Mouse (Mus musculus) thymus, postnatal 25 days (tissue): ENCODE results near the gene Samd7.
A peak's percentile ranks its signal among the peaks of the same experiment; 100 is the strongest.

Source experiments
- DNase-seq: peaks from one replicate; pipeline ENCODE4 v3.0.0; 2022

The Samd7 gene

GRCm38 (mm10) chr3:30765311-30766027 lies 19.4 kb downstream of the Samd7 start:
- peak; percentile 42 for DNase-seq

- no peak for DNase-seq
These were observed 20.1 kb downstream of the Samd7 start for GRCm38 (mm10) chr3:30766177-30766576.

GRCm38 (mm10) chr3:30767271-30767670 lies 21.2 kb downstream of the Samd7 start:
- DNase-seq = no peak

GRCm38 (mm10) chr3:30769755-30770515 lies 23.8 kb downstream of the Samd7 start:
- no peak for DNase-seq

GRCm38 (mm10) chr3:30771560-30771959 lies 25.5 kb downstream of the Samd7 start:
- no peak for DNase-seq

GRCm38 (mm10) chr3:30772631-30773030 lies 26.5 kb downstream of the Samd7 start:
- DNase-seq = no peak

- DNase-seq = no peak
These were observed 28.6 kb downstream of the Samd7 start for GRCm38 (mm10) chr3:30774677-30775076.

GRCm38 (mm10) chr3:30777984-30778383 lies 31.9 kb downstream of the Samd7 start:
- DNase-seq = no peak

GRCm38 (mm10) chr3:30788531-30788930 lies 42.4 kb downstream of the Samd7 start:
- DNase-seq = no peak

GRCm38 (mm10) chr3:30792737-30793402 lies 46.8 kb downstream of the Samd7 start, which contains the start of gene Sec62:
Gene Sec62 (plus strand): TSS chr3:30792875.
- peak; percentile 95 for DNase-seq

- DNase-seq = peak; percentile 32
These were observed 47.5 kb downstream of the Samd7 start for GRCm38 (mm10) chr3:30793403-30794221.

- DNase-seq = no peak
These were observed 56.1 kb downstream of the Samd7 start for GRCm38 (mm10) chr3:30802171-30802570.

- no peak for DNase-seq
These were observed 66.8 kb downstream of the Samd7 start for GRCm38 (mm10) chr3:30812881-30813280.
